Mouse (Mus musculus) intestine, postnatal 0 days (tissue): ENCODE measurements around the gene Rhod. TPM values are rescaled to one million over a fixed set of nuclear protein-coding genes. Genes with fewer than 3 reads are reported as not detected.

Experiments
- ATAC-seq: fragments of 200-750 bp; cut with Nextera tagmentation; 2 replicates; pipeline ENCODE4 v1.8.0; 2017; ENCODE audit warnings: mild to moderate bottlenecking, moderate TSS enrichment, moderate library complexity
- H3K27ac ChIP-seq: fragments of 300-500 bp; sonication (generic); 2 replicates; pipeline ENCODE4 v1.5.1; 2014; ENCODE audit warnings: mild to moderate bottlenecking, low read depth, low read length, moderate library complexity
- H3K27me3 ChIP-seq: fragments of 300-500 bp; sonication (generic); replicated peaks from 2 replicates; pipeline ENCODE4 v1.6.1; 2014; ENCODE audit warnings: low read length, mixed read lengths; ENCODE audit not compliant: control insufficient read depth, insufficient read depth
- H3K36me3 ChIP-seq: fragments of 300-500 bp; sonication (generic); 2 replicates; pipeline ENCODE4 v1.6.1; 2014; ENCODE audit warnings: mild to moderate bottlenecking, moderate library complexity; ENCODE audit not compliant: control insufficient read depth, insufficient read depth
- H3K4me1 ChIP-seq: fragments of 300-500 bp; sonication (generic); replicated peaks from 2 replicates; pipeline ENCODE4 v1.6.1; 2014; ENCODE audit warnings: antibody characterized with exemption, low read length, mixed read lengths; ENCODE audit not compliant: control insufficient read depth, insufficient read depth
- H3K4me2 ChIP-seq: fragments of 300-500 bp; sonication (generic); replicated peaks from 2 replicates; pipeline ENCODE4 v1.6.1; 2014; ENCODE audit warnings: low read depth, mild to moderate bottlenecking, moderate library complexity
- H3K4me3 ChIP-seq: fragments of 300-500 bp; sonication (generic); 2 replicates; pipeline ENCODE4 v1.5.1; 2014; ENCODE audit warnings: low read depth, low read length
- H3K9ac ChIP-seq: fragments of 300-500 bp; sonication (generic); 2 replicates; pipeline ENCODE4 v1.6.1; 2014; ENCODE audit warnings: mild to moderate bottlenecking, low read depth, low read length
- H3K9me3 ChIP-seq: fragments of 300-500 bp; sonication (generic); 2 replicates; pipeline ENCODE4 v1.6.1; 2016; ENCODE audit warnings: mixed run types; ENCODE audit not compliant: control insufficient read depth
- CTCF ChIP-seq: sonication (generic); IDR thresholded peaks from 2 replicates; pipeline ENCODE4 v1.5.1; 2016; ENCODE audit warnings: low read depth, mild to moderate bottlenecking, control low read depth, antibody characterized with exemption, moderate library complexity
- WGBS: fragments of 180-500 bp; shearing (Covaris S2); extraction: QIAGEN DNeasy Blood & Tissue Kit; methylation state at CpG from one replicate; pipeline ENCODE4 v1.1.7; 2014; 5-methylcytosine and 5-hydroxymethylcytosine counted together
- polyA plus RNA-seq: library from polyadenylated mRNA; unstranded; fragments of >200 nt; fragmentation: Nextera tagmentation; extraction: Ambion mirVana; gene quantifications from 2 replicates; pipeline ENCODE4 v1.2.1, GENCODE M21; 2015

The Rhod gene
- polyA plus RNA-seq, 1 experiment from 2014 or later, result 60.3 TPM

GRCm38 (mm10) chr19:4396998-4397797 is 42.0 kb downstream of the Rhod start:
- WGBS, result under 1% methylated on average over 61 of the region's 90 CpGs
- Histone ChIP-seq H3K9me3 (no peaks in the 10 kb centered on the region), H3K27ac (peak overlapping the region; percentile 88), H3K4me2 (peak overlapping the region; percentile 99), H3K9ac (peak overlapping the region; percentile 93), H3K4me3 (peak overlapping the region; percentile 72), H3K36me3 (no peaks in the 10 kb centered on the region), H3K27me3 (no peaks in the 10 kb centered on the region), H3K4me1 (peaks cover 5% of the 10 kb centered on the region)
- peak; percentile 94 for ATAC-seq
- no peak for TF ChIP-seq CTCF

GRCm38 (mm10) chr19:4396081-4396997 is 42.9 kb downstream of the Rhod start:
- ATAC-seq, result peak; percentile 7
- H3K9ac ChIP-seq, result peak overlapping the region; percentile 93
- H3K4me3 ChIP-seq, result peak overlapping the region; percentile 72
- H3K4me2 ChIP-seq, result peak overlapping the region; percentile 99
- H3K27ac ChIP-seq, result peak overlapping the region; percentile 88
- H3K36me3 ChIP-seq, result no peaks in the 10 kb centered on the region
- under 1% methylated on average over 57 of the region's 80 CpGs for WGBS
- peaks cover 5% of the 10 kb centered on the region for H3K4me1 ChIP-seq
- H3K27me3 ChIP-seq, result no peaks in the 10 kb centered on the region
- no peaks in the 10 kb centered on the region for H3K9me3 ChIP-seq
- no peak for TF ChIP-seq CTCF

DNA sequence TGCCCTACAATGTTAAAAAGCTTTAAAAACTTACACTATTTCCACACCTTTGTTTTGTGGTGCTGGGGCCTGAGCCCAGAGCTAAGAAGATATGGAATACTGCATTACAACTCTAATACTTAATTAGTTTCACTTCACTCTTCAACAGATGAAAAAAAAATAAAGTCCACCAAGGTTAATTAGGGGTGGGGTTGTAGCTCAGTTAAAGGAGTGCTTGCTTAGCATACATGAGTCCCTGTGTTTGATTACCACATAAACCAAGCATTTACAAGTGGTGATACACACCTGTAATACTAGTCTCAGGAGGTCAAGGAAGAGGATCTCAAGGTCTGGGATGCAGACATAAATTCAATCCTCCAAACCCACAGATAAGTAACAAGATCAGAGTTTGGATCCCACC is 52.0 kb downstream of the Rhod start:
- H3K27me3 ChIP-seq, result no peaks in the 10 kb centered on the region
- H3K9me3 ChIP-seq, result no peaks in the 10 kb centered on the region
- no peak overlapping the region for H3K4me3 ChIP-seq
- peak; percentile 80 for ATAC-seq
- TF ChIP-seq CTCF, result no peak
- H3K27ac ChIP-seq, result no peak overlapping the region
- peaks cover 17% of the 10 kb centered on the region; the same call in 1 of the 2 replicates for H3K36me3 ChIP-seq
- H3K9ac ChIP-seq, result no peak overlapping the region
- no peaks in the 10 kb centered on the region for H3K4me1 ChIP-seq
- H3K4me2 ChIP-seq, result no peak overlapping the region

DNA sequence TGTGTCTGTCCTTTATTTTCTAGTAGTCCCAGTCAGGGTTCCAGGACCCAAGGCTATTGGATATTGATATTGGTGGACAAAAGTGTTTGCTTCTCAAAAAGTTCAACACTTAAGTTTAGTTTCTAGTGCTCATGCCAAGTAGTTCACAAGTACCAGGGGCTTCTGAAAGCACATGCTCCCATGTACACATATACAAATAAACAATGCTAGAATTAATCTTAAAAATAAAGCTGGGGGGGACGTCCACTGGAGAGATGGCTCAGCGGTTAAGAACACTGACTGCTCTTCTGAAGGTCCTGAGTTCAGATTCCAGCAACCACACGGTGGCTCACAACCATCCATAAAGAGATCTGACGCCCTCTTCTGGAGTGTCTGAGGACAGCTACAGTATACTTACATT is 54.2 kb downstream of the Rhod start:
- H3K27me3 ChIP-seq, result no peaks in the 10 kb centered on the region
- 79% methylated on average over 4 of the region's 4 CpGs for WGBS
- H3K4me1 ChIP-seq, result no peaks in the 10 kb centered on the region
- no peaks in the 10 kb centered on the region for H3K9me3 ChIP-seq
- no peak overlapping the region for H3K4me3 ChIP-seq
- H3K9ac ChIP-seq, result no peak overlapping the region
- ATAC-seq, result no peak
- peak; percentile 21; the same call in 1 of the 2 replicates for TF ChIP-seq CTCF
- peaks cover 8% of the 10 kb centered on the region; the same call in 1 of the 2 replicates for H3K36me3 ChIP-seq
- no peak overlapping the region for H3K4me2 ChIP-seq
- no peak overlapping the region for H3K27ac ChIP-seq

- H3K4me3 ChIP-seq, result no peak overlapping the region
Observed at GRCm38 (mm10) chr19:4384322-4384721, 54.9 kb downstream of the Rhod start.

DNA sequence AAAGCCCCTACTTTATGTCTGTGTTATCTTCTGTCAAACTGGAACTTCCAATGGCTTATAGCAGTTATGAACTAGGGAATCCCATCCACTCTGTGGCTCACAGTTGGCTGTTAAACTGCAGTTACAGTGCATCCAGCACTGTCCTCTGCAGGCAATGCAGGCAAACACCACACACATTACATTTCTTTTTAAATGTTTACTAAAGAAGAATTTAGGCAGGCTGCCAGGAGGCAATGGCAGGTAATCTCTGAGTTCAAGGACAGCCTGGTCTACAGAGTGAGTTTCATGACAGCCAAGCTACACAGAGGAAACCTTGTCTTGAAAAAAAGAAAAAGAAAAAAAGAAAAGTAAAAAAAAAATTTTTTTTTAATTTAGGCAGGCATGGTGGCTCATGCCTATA is 55.9 kb downstream of the Rhod start:
- Histone ChIP-seq H3K9me3 (no peaks in the 10 kb centered on the region), H3K4me3 (no peak overlapping the region), H3K4me2 (no peak overlapping the region), H3K4me1 (no peaks in the 10 kb centered on the region), H3K27me3 (no peaks in the 10 kb centered on the region), H3K27ac (no peak overlapping the region), H3K9ac (no peak overlapping the region), H3K36me3 (peaks cover 10% of the 10 kb centered on the region; the same call in 1 of the 2 replicates)
- ATAC-seq, result no peak
- TF ChIP-seq CTCF, result peak; percentile 18; the same call in 1 of the 2 replicates

More at GRCm38 (mm10) chr19:4384322-4384721, 54.9 kb downstream of the Rhod start:
- no peak for ATAC-seq
- no peaks in the 10 kb centered on the region for H3K27me3 ChIP-seq
- 50% methylated on average over 1 of the region's 1 CpGs for WGBS
- H3K36me3 ChIP-seq, result peaks cover 9% of the 10 kb centered on the region; the same call in 1 of the 2 replicates
- H3K4me2 ChIP-seq, result no peak overlapping the region
- no peak overlapping the region; the same call in 1 of the 2 replicates for H3K27ac ChIP-seq
- peak; percentile 38 for TF ChIP-seq CTCF
- no peaks in the 10 kb centered on the region for H3K4me1 ChIP-seq
- no peak overlapping the region for H3K9ac ChIP-seq
- no peaks in the 10 kb centered on the region for H3K9me3 ChIP-seq
